Mouse (Mus musculus): Measurements from ENCODE around the gene Tssk3. TPM values are rescaled to one million over a fixed set of nuclear protein-coding genes. Genes with fewer than 3 reads are reported as not detected.

Tssk3 gene
- polyA plus RNA-seq, 1 experiment: 267 TPM

DNA sequence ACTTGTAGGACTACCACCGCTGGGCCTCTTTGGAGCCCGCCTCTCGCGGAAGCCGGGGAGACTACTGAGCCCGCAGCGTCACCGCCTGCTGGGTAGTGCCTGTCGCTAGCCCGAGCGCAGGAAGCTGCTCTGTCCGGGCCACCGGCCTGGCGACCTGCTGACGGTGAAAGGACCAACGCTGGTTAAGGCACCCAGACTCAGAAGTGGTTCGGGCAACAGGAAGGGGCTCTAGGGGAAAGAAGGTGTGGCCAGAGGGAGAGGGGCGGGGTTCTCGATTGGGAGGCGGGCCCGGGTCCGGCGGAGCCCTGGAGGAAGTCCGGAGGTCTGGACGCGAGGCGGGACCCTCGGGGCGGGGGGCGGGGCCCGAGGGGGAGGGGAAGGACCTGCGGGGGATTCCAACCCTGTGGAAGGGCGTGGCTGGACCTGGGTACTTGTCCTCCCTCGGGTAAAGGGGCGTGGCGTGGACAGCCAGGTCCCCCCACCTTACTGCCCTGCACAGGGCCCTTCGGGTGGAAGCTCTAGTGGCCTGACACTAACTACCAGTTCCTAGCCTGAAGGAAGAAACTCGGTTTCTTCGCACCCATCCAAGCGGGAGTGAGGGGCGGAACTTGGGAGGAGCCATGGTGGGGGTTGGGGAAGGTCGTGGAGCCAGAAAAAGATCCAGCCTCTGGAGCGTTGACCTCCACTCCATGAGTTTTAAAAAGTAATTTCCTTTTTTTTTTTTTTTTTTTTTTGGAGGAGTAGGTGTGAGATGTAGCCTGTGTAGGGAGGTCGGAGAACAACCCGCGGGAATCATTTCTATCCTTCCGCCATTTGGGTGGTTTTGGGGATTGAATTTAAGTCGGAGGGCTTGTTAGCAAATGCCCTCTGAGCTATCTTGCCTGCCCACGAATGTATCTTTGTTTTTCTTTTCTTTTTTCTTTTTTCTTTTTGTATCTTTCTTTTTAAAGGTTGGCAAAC lies 10.1 kb upstream of the Tssk3 start:
- H3K27me3 ChIP-seq (ENCODE audit: control insufficient read depth, insufficient read depth, low read length): no peaks in the 10 kb centered on the region
- H3K4me3 ChIP-seq (ENCODE audit: control insufficient read depth, low read depth, low read length): peak overlapping the region; percentile 90
- TF ChIP-seq POLR2A (IDR thresholded peaks at IDR 0.05; ENCODE audit: control insufficient read depth, low read depth, low read length): peak; percentile 54; the same call in 1 of the 2 replicates
- TF ChIP-seq CTCF (IDR thresholded peaks at IDR 0.05; ENCODE audit: control insufficient read depth, insufficient read depth, insufficient replicate concordance, low read depth, low read length): no peak
- no peaks in the 10 kb centered on the region for H3K36me3 ChIP-seq (ENCODE audit: control insufficient read depth, insufficient read depth, low read length)
- H3K27ac ChIP-seq (ENCODE audit: control insufficient read depth, insufficient read depth, low read depth, low read length): peak overlapping the region; percentile 94
- H3K4me1 ChIP-seq (ENCODE audit: control insufficient read depth, insufficient read depth, low read length): peaks cover 24% of the 10 kb centered on the region

DNA sequence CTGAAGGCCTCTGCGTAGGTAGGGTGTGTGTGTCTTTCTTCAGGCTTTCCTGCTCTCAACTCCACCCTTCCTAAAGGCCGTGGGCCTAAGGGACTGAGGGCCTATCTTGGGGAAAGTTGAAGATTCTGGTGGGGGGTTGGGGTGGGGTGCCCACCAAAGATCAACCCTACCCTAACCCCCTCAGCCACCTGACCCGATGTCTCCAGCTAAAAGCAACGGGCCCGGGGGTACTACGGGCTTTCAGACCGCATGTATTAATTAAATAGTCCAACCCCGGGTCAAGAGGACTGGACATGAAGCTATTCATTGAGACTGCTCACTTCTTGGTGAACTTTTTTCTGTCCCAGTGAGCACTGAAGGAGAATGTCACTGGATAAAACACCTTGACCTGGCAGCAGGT lies 9.2 kb upstream of the Tssk3 start:
- Histone ChIP-seq H3K36me3 (ENCODE audit: control insufficient read depth, insufficient read depth, low read length) (no peaks in the 10 kb centered on the region), H3K4me1 (ENCODE audit: control insufficient read depth, insufficient read depth, low read length) (peaks cover 24% of the 10 kb centered on the region), H3K27me3 (ENCODE audit: control insufficient read depth, insufficient read depth, low read length) (no peaks in the 10 kb centered on the region), H3K27ac (ENCODE audit: control insufficient read depth, insufficient read depth, low read depth, low read length) (peak overlapping the region; percentile 94), H3K4me3 (ENCODE audit: control insufficient read depth, low read depth, low read length) (peak overlapping the region; percentile 90; the same call in 1 of the 2 replicates)
- TF ChIP-seq POLR2A (IDR thresholded peaks at IDR 0.05; ENCODE audit: control insufficient read depth, low read depth, low read length): no peak
- no peak for TF ChIP-seq CTCF (IDR thresholded peaks at IDR 0.05; ENCODE audit: control insufficient read depth, insufficient read depth, insufficient replicate concordance, low read depth, low read length)

DNA sequence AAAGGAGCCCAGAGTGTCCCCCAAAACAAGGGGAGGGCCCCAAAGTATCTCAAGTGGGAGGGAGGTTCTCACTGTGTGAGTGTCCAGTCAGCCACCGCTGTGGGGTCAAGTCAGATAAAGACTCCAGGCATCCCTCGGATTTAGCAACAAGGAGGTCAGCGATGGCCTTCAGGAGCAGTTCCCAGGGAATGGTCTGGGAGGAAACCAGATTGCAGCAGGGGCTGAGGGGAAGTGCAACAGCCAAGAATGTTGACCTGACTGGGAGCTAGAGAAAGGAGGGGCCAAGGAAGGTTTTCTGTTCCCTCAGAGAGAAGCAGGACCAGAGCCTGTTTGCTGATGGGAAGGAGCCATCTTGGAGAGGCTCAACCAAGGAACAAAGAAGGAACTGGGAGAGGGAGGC lies 8.1 kb upstream of the Tssk3 start:
- TF ChIP-seq POLR2A (IDR thresholded peaks at IDR 0.05; ENCODE audit: control insufficient read depth, low read depth, low read length): no peak
- TF ChIP-seq CTCF (IDR thresholded peaks at IDR 0.05; ENCODE audit: control insufficient read depth, insufficient read depth, insufficient replicate concordance, low read depth, low read length): no peak
- Histone ChIP-seq H3K4me1 (ENCODE audit: control insufficient read depth, insufficient read depth, low read length) (peaks cover 21% of the 10 kb centered on the region), H3K27ac (ENCODE audit: control insufficient read depth, insufficient read depth, low read depth, low read length) (peak overlapping the region; percentile 63; the same call in 1 of the 2 replicates), H3K36me3 (ENCODE audit: control insufficient read depth, insufficient read depth, low read length) (no peaks in the 10 kb centered on the region), H3K4me3 (ENCODE audit: control insufficient read depth, low read depth, low read length) (no peak overlapping the region), H3K27me3 (ENCODE audit: control insufficient read depth, insufficient read depth, low read length) (no peaks in the 10 kb centered on the region)

DNA sequence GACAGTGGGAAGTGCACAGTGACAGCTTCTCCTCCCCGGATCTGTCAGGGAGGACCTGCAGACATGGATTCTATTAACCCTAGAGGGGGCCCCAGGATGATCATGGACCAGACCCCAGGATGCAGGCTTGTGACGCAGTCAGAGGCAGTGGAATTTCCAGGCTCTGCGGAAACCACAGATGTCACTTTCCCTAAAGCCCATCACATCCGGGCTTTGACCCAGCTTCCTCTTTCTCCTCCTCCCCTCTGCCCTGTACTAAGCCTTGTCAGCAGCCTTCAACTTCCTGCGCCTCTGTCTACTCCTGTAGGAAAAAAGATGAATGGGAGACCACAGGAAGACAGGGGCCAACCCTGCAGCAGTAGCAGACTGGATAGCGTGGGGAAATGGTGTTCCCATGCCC lies 5.8 kb upstream of the Tssk3 start:
- Histone ChIP-seq H3K27ac (ENCODE audit: control insufficient read depth, insufficient read depth, low read depth, low read length) (peak overlapping the region; percentile 45; the same call in 1 of the 2 replicates), H3K27me3 (ENCODE audit: control insufficient read depth, insufficient read depth, low read length) (no peaks in the 10 kb centered on the region), H3K4me1 (ENCODE audit: control insufficient read depth, insufficient read depth, low read length) (peaks cover 17% of the 10 kb centered on the region), H3K36me3 (ENCODE audit: control insufficient read depth, insufficient read depth, low read length) (no peaks in the 10 kb centered on the region), H3K4me3 (ENCODE audit: control insufficient read depth, low read depth, low read length) (no peak overlapping the region)
- no peak for TF ChIP-seq CTCF (IDR thresholded peaks at IDR 0.05; ENCODE audit: control insufficient read depth, insufficient read depth, insufficient replicate concordance, low read depth, low read length)
- TF ChIP-seq POLR2A (IDR thresholded peaks at IDR 0.05; ENCODE audit: control insufficient read depth, low read depth, low read length): no peak

DNA sequence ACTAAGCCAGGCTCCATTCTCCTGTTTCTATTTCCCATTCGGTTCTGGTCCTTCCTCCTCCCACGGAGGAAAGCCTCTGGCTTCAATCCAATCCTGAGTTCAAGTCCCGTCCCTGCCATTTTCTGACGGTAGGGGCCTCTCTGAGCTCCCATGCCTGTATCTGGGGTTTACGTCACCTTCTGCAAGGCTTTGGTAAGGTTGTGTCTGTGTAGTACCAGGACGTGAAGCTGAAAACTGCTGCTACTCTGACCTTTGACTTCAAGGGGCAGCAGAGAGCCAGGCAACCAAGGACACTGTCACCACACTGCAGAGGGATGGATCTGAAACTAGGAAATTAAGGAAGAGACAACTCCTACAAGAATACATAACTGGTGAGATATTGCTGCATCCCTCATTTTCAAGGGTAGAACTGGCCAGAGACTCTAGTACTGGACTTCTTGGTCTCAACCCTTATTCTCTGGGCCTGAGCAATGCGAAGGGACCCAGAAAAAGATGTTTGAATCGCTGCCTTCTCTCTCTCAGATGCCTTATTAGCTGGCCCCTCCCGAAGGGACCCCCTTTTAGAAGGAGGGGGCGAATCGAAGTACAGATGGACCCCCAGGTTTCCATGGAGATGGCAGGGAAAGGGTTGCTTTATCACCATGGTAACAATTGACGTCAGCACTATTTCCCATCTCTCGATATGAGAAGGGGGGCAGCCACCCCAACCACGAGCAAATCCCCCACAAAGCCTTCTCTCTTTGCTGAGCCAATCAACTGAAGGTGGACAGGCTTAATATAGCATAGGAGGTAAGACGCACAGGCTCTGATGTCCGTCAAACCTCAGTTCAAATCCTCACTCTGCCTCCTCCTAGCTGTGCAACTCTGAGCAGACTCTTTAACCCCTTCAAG lies 5.1 kb upstream of the Tssk3 start:
- Histone ChIP-seq H3K27ac (ENCODE audit: control insufficient read depth, insufficient read depth, low read depth, low read length) (peak overlapping the region; percentile 45), H3K36me3 (ENCODE audit: control insufficient read depth, insufficient read depth, low read length) (no peaks in the 10 kb centered on the region), H3K27me3 (ENCODE audit: control insufficient read depth, insufficient read depth, low read length) (no peaks in the 10 kb centered on the region), H3K4me1 (ENCODE audit: control insufficient read depth, insufficient read depth, low read length) (peaks cover 19% of the 10 kb centered on the region), H3K4me3 (ENCODE audit: control insufficient read depth, low read depth, low read length) (no peak overlapping the region)
- peak; percentile 26; the same call in 1 of the 2 replicates for TF ChIP-seq CTCF (IDR thresholded peaks at IDR 0.05; ENCODE audit: control insufficient read depth, insufficient read depth, insufficient replicate concordance, low read depth, low read length)
- TF ChIP-seq POLR2A (IDR thresholded peaks at IDR 0.05; ENCODE audit: control insufficient read depth, low read depth, low read length): no peak

GRCm38 (mm10) chr4:129494681-129495080 lies 3.9 kb upstream of the Tssk3 start:
- H3K36me3 ChIP-seq (ENCODE audit: control insufficient read depth, insufficient read depth, low read length): no peaks in the 10 kb centered on the region

More at GRCm38 (mm10) chr4:129494681-129495080, 3.9 kb upstream of the Tssk3 start:
- Histone ChIP-seq H3K27ac (ENCODE audit: control insufficient read depth, insufficient read depth, low read depth, low read length) (no peak overlapping the region), H3K4me1 (ENCODE audit: control insufficient read depth, insufficient read depth, low read length) (peaks cover 16% of the 10 kb centered on the region), H3K27me3 (ENCODE audit: control insufficient read depth, insufficient read depth, low read length) (no peaks in the 10 kb centered on the region), H3K4me3 (ENCODE audit: control insufficient read depth, low read depth, low read length) (no peak overlapping the region)
- TF ChIP-seq CTCF (IDR thresholded peaks at IDR 0.05; ENCODE audit: control insufficient read depth, insufficient read depth, insufficient replicate concordance, low read depth, low read length) (peak; percentile 11; the same call in 1 of the 2 replicates), POLR2A (IDR thresholded peaks at IDR 0.05; ENCODE audit: control insufficient read depth, low read depth, low read length) (no peak)

Data from testis, adult 2 months (tissue).